Mouse (Mus musculus) embryonic facial prominence, embryonic 14.5 days (tissue): Measurements from ENCODE around the gene Myct1. TPM values are rescaled to one million over a fixed set of nuclear protein-coding genes. Genes with fewer than 3 reads are reported as not detected.

Source experiments
- ATAC-seq: fragments of 200-750 bp; cut with Nextera tagmentation; 2 replicates; pipeline ENCODE4 v1.8.0; 2017; ENCODE audit warnings: low read depth, moderate number of reproducible peaks, moderate TSS enrichment
- DNase-seq: peaks from one replicate; pipeline ENCODE4 v3.0.0-alpha.2; 2015; ENCODE audit warnings: low spot score
- H3K27ac ChIP-seq: fragments of 300-500 bp; sonication (generic); replicated peaks from 2 replicates; pipeline ENCODE4 v1.5.1; 2014; ENCODE audit warnings: low read depth, mild to moderate bottlenecking, low read length, moderate library complexity
- H3K27me3 ChIP-seq: fragments of 300-500 bp; sonication (generic); replicated peaks from 2 replicates; pipeline ENCODE4 v1.6.1; 2014; ENCODE audit warnings: low read length; ENCODE audit not compliant: control insufficient read depth, insufficient read depth
- H3K36me3 ChIP-seq: fragments of 300-500 bp; sonication (generic); 2 replicates; pipeline ENCODE4 v1.6.1; 2014; ENCODE audit warnings: low read length, mixed read lengths; ENCODE audit not compliant: control insufficient read depth, insufficient read depth
- H3K4me1 ChIP-seq: fragments of 300-500 bp; sonication (generic); 2 replicates; pipeline ENCODE4 v1.6.1; 2014; ENCODE audit warnings: antibody characterized with exemption, low read length; ENCODE audit not compliant: control insufficient read depth, insufficient read depth
- H3K4me2 ChIP-seq: fragments of 300-500 bp; sonication (generic); 2 replicates; pipeline ENCODE4 v1.6.1; 2014; ENCODE audit warnings: low read depth, mild to moderate bottlenecking, low read length, moderate library complexity, mixed read lengths
- H3K4me3 ChIP-seq: fragments of 300-500 bp; sonication (generic); 2 replicates; pipeline ENCODE4 v1.5.1; 2014; ENCODE audit warnings: low read depth, mild to moderate bottlenecking, low read length
- H3K9ac ChIP-seq: fragments of 300-500 bp; sonication (generic); 2 replicates; pipeline ENCODE4 v1.6.1; 2014; ENCODE audit warnings: low read depth, mild to moderate bottlenecking, low read length, moderate library complexity, mixed read lengths
- H3K9me3 ChIP-seq: fragments of 300-500 bp; sonication (generic); 2 replicates; pipeline ENCODE4 v1.6.1; 2016; ENCODE audit warnings: low read length; ENCODE audit not compliant: control insufficient read depth
- WGBS: fragments of 180-500 bp; shearing (Covaris S2); extraction: QIAGEN DNeasy Blood & Tissue Kit; methylation state at CpG from one replicate; pipeline ENCODE4 v1.1.7; 2014; 5-methylcytosine and 5-hydroxymethylcytosine counted together
- polyA plus RNA-seq: library from polyadenylated mRNA; unstranded; fragments of >200 nt; fragmentation: Nextera tagmentation; extraction: Ambion mirVana; gene quantifications from 2 replicates; pipeline ENCODE4 v1.2.1, GENCODE M21; 2014

The Myct1 gene
- polyA plus RNA-seq, 1 experiment from 2014 or later = 5.5 TPM

DNA sequence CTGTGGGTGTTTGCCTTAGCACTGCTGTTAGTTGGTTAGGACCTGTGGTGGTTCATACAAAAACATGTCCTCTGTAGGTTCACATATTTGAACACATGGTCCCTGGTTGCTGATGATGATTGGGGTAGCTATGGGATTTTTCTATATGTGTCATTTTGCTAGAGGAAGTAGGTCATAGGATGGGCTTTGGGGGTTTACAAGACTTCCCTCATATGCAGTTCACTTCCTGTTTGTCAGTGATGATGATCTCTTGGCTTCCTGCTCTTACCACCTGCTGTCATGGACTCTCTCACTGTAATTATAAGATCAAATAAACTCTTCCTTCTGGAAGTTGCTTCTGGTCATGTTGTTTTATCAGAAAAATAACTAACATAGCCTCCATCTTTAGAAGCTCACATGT, 34.8 kb upstream of the Myct1 start:
- no peak for ATAC-seq
- Histone ChIP-seq H3K4me3 (no peak overlapping the region), H3K4me1 (no peaks in the 10 kb centered on the region)

GRCm38 (mm10) chr10:5560526-5560925, 33.0 kb upstream of the Myct1 start:
- no peak for ATAC-seq
- DNase-seq = no peak
- Histone ChIP-seq H3K9ac (no peak overlapping the region), H3K4me3 (no peak overlapping the region), H3K4me2 (no peak overlapping the region), H3K4me1 (no peaks in the 10 kb centered on the region), H3K27me3 (no peaks in the 10 kb centered on the region), H3K27ac (no peak overlapping the region), H3K9me3 (no peaks in the 10 kb centered on the region), H3K36me3 (no peaks in the 10 kb centered on the region)
- 72% methylated on average over 4 of the region's 4 CpGs for WGBS

More for the DNA sequence above, 34.8 kb upstream of the Myct1 start:
- H3K27me3 ChIP-seq = no peaks in the 10 kb centered on the region
- H3K9me3 ChIP-seq = no peaks in the 10 kb centered on the region
- H3K4me2 ChIP-seq = no peak overlapping the region
- no peak overlapping the region for H3K27ac ChIP-seq
- no peak overlapping the region for H3K9ac ChIP-seq
- DNase-seq = no peak
- H3K36me3 ChIP-seq = no peaks in the 10 kb centered on the region

DNA sequence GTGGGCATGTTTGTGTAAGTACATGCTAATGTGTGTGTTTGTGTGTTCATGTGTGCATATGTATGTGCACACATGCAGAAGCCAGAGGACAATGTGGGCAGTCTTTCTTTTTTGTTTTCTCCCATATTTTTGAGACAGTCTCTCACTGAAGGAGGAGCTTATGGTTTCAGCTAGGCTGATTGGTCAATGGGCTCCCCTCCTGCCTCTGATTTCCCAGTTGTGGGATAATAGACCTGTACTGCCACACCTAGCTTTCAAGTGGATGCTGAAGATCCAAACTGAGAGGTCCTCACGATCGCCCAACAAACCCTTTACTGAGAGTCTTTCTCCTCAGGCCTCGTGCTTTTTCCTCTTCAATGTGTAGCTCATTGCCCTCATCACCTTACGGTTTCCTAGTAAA, 31.9 kb upstream of the Myct1 start:
- DNase-seq (no peak), ATAC-seq (no peak)
- WGBS = 81% methylated on average over 4 of the region's 4 CpGs
- no peak overlapping the region for H3K4me3 ChIP-seq
- no peaks in the 10 kb centered on the region for H3K36me3 ChIP-seq
- no peak overlapping the region for H3K27ac ChIP-seq
- no peaks in the 10 kb centered on the region for H3K27me3 ChIP-seq
- H3K4me1 ChIP-seq = no peaks in the 10 kb centered on the region
- no peaks in the 10 kb centered on the region for H3K9me3 ChIP-seq
- H3K4me2 ChIP-seq = no peak overlapping the region
- no peak overlapping the region for H3K9ac ChIP-seq

- Histone ChIP-seq H3K4me3 (no peak overlapping the region), H3K4me2 (no peak overlapping the region), H3K27ac (no peak overlapping the region), H3K36me3 (no peaks in the 10 kb centered on the region), H3K9me3 (no peaks in the 10 kb centered on the region), H3K9ac (no peak overlapping the region), H3K4me1 (no peaks in the 10 kb centered on the region), H3K27me3 (no peaks in the 10 kb centered on the region)
- DNase-seq (no peak), ATAC-seq (no peak)
- WGBS = 88% methylated on average over 4 of the region's 4 CpGs
These were observed 24.6 kb upstream of the Myct1 start for GRCm38 (mm10) chr10:5568991-5569390.

GRCm38 (mm10) chr10:5570059-5570458, 23.5 kb upstream of the Myct1 start:
- no peak overlapping the region for H3K4me3 ChIP-seq

GRCm38 (mm10) chr10:5571332-5571731, 22.2 kb upstream of the Myct1 start:
- Histone ChIP-seq H3K9me3 (no peaks in the 10 kb centered on the region), H3K27me3 (no peaks in the 10 kb centered on the region), H3K4me3 (no peak overlapping the region), H3K9ac (no peak overlapping the region), H3K4me1 (no peaks in the 10 kb centered on the region), H3K36me3 (no peaks in the 10 kb centered on the region), H3K27ac (no peak overlapping the region), H3K4me2 (no peak overlapping the region)
- ATAC-seq = no peak
- 73% methylated on average over 5 of the region's 5 CpGs for WGBS
- no peak for DNase-seq

More at GRCm38 (mm10) chr10:5570059-5570458, 23.5 kb upstream of the Myct1 start:
- H3K36me3 ChIP-seq = no peaks in the 10 kb centered on the region
- WGBS = 84% methylated on average over 8 of the region's 8 CpGs
- H3K27ac ChIP-seq = no peak overlapping the region
- ATAC-seq (no peak), DNase-seq (no peak)
- H3K27me3 ChIP-seq = no peaks in the 10 kb centered on the region
- H3K9ac ChIP-seq = no peak overlapping the region
- H3K4me1 ChIP-seq = no peaks in the 10 kb centered on the region
- H3K4me2 ChIP-seq = no peak overlapping the region
- no peaks in the 10 kb centered on the region for H3K9me3 ChIP-seq

GRCm38 (mm10) chr10:5573328-5573727, 20.2 kb upstream of the Myct1 start:
- Histone ChIP-seq H3K27ac (no peak overlapping the region), H3K27me3 (no peaks in the 10 kb centered on the region), H3K4me2 (no peak overlapping the region), H3K9ac (no peak overlapping the region), H3K36me3 (no peaks in the 10 kb centered on the region), H3K4me3 (no peak overlapping the region), H3K9me3 (no peaks in the 10 kb centered on the region), H3K4me1 (no peaks in the 10 kb centered on the region)
- 44% methylated on average over 2 of the region's 2 CpGs for WGBS
- no peak for ATAC-seq
- DNase-seq = no peak

GRCm38 (mm10) chr10:5591061-5591460, 2.5 kb upstream of the Myct1 start:
- Histone ChIP-seq H3K9ac (no peak overlapping the region), H3K4me2 (no peak overlapping the region), H3K4me1 (no peaks in the 10 kb centered on the region), H3K4me3 (no peak overlapping the region), H3K27me3 (no peaks in the 10 kb centered on the region), H3K36me3 (no peaks in the 10 kb centered on the region), H3K27ac (no peak overlapping the region), H3K9me3 (no peaks in the 10 kb centered on the region)
- ATAC-seq = no peak
- WGBS = 76% methylated on average over 2 of the region's 2 CpGs
- no peak for DNase-seq

DNA sequence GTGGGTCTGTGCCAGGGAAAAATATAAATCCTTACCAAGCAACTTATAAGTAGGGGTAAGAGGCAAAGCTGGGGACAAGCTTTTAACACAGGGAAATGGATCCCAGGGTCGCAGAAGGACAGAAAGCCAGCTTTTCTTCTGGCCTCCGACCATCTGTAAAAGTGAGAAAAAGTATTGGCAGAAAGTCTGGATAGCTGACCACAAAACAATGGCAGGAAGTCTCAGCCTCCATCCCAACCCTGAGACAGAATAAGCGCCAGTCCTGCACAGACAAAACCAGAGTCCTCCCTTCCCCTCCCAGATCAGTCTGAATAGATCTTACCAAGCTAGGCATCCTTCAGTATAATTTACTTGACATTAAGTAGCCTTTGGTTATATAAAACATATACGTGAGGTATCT, 1.6 kb upstream of the Myct1 start:
- DNase-seq = no peak
- Histone ChIP-seq H3K9me3 (no peaks in the 10 kb centered on the region), H3K27ac (no peak overlapping the region), H3K4me1 (no peaks in the 10 kb centered on the region), H3K9ac (no peak overlapping the region), H3K4me2 (no peak overlapping the region), H3K4me3 (no peak overlapping the region), H3K36me3 (no peaks in the 10 kb centered on the region), H3K27me3 (no peaks in the 10 kb centered on the region)
- no peak for ATAC-seq
- 79% methylated on average over 4 of the region's 4 CpGs for WGBS
